Mouse (Mus musculus) embryonic fibroblast, embryonic 13.5 days (primary cell): ENCODE measurements around the gene Aff3. TPM values are rescaled to one million over a fixed set of nuclear protein-coding genes. Genes with fewer than 3 reads are reported as not detected.

Experiments used
- H3K27ac ChIP-seq: 2 replicates; pipeline ENCODE4 v1.5.1; 2012; ENCODE audit warnings: low read length, control low read depth, inconsistent platforms; ENCODE audit not compliant: insufficient read depth
- H3K4me1 ChIP-seq: 2 replicates; pipeline ENCODE4 v1.6.1; 2011; ENCODE audit warnings: low read length; ENCODE audit not compliant: control insufficient read depth, insufficient read depth
- H3K4me3 ChIP-seq: 2 replicates; pipeline ENCODE4 v1.5.1; 2011; ENCODE audit warnings: mild to moderate bottlenecking, control low read depth, low read length; ENCODE audit not compliant: insufficient read depth
- CTCF ChIP-seq: IDR thresholded peaks from 2 replicates; pipeline ENCODE4 v1.5.1; 2011; ENCODE audit warnings: mild to moderate bottlenecking, control low read depth, low read length, moderate library complexity, borderline replicate concordance; ENCODE audit not compliant: insufficient read depth
- POLR2A ChIP-seq: IDR thresholded peaks from 2 replicates; pipeline ENCODE4 v1.6.1; 2011; ENCODE audit warnings: low read depth, mild to moderate bottlenecking, control low read depth, low read length, moderate library complexity
- polyA plus RNA-seq: library from polyadenylated mRNA; stranded (reverse); fragments of >200 nt; gene quantifications from 2 replicates; pipeline ENCODE4 v1.2.4, GENCODE M21; 2011; ENCODE audit warnings: low read depth; ENCODE audit not compliant: missing spikeins, insufficient read length

Aff3 gene
- polyA plus RNA-seq, 1 experiment: 20.0 TPM

GRCm38 (mm10) chr1:38197145-38197682 lies 467.5 kb downstream of the Aff3 start:
- TF ChIP-seq POLR2A (no peak), CTCF (no peak)
- Histone ChIP-seq H3K27ac (no peak overlapping the region), H3K4me1 (no peaks in the 10 kb centered on the region), H3K4me3 (no peak overlapping the region)

DNA sequence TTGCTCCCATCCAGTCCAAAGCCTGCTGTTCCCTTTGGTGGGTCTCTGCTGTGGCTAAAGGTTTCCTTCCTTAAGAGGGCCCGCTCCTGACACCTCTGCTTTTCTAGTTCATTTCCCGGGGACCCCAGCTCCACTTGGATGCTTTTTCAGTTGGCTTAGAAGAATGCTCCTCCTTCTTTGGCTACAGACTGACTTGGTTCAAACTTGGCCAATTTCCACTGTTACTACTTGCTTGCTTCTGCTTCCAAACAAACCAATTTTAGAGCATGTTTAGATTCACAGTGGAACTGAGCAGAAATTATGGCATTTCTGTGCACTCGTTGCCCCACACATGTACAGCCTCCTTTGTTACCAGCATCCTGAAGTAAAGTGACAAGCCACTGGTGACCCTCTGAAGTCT lies 469.0 kb downstream of the Aff3 start:
- TF ChIP-seq CTCF: no peak
- TF ChIP-seq POLR2A: no peak
- no peak overlapping the region for H3K27ac ChIP-seq
- no peaks in the 10 kb centered on the region for H3K4me1 ChIP-seq
- H3K4me3 ChIP-seq: no peak overlapping the region

- Histone ChIP-seq H3K4me3 (no peak overlapping the region), H3K27ac (no peak overlapping the region), H3K4me1 (no peaks in the 10 kb centered on the region)
- TF ChIP-seq CTCF: no peak
- no peak for TF ChIP-seq POLR2A
Measured at GRCm38 (mm10) chr1:38186227-38186545, 478.6 kb downstream of the Aff3 start.

- no peak overlapping the region for H3K4me3 ChIP-seq
- H3K4me1 ChIP-seq: no peaks in the 10 kb centered on the region
- no peak overlapping the region for H3K27ac ChIP-seq
- peak; percentile 98 for TF ChIP-seq CTCF
- TF ChIP-seq POLR2A: no peak
Measured at GRCm38 (mm10) chr1:38185517-38186226, 479.1 kb downstream of the Aff3 start.

- no peak for TF ChIP-seq POLR2A
- no peak for TF ChIP-seq CTCF
- Histone ChIP-seq H3K4me3 (no peak overlapping the region), H3K4me1 (no peaks in the 10 kb centered on the region), H3K27ac (no peak overlapping the region)
Measured at GRCm38 (mm10) chr1:38181020-38181550, 483.7 kb downstream of the Aff3 start.

DNA sequence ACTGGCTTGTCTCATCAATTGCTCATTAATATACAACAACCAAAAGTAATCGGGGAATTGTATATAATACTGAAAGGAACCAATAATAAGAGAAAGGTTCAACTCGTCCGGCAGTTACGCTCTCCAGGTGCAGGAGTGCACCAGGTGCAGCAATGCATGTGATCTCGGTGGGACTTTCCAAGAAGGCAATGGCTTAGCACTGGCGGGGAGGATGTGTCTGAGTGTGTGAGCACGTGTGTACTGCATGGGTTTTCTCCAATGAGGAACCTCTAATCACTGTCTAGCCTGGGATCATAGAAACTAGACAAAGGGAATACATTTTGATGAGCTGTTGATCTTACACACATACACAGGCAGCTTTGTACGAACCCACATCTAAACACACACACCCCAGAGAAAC lies 485.8 kb downstream of the Aff3 start:
- Histone ChIP-seq H3K4me1 (no peaks in the 10 kb centered on the region), H3K27ac (no peak overlapping the region), H3K4me3 (no peak overlapping the region)
- no peak for TF ChIP-seq POLR2A
- TF ChIP-seq CTCF: no peak

- TF ChIP-seq POLR2A (no peak), CTCF (no peak)
Measured at GRCm38 (mm10) chr1:38176077-38176476, 488.7 kb downstream of the Aff3 start.

DNA sequence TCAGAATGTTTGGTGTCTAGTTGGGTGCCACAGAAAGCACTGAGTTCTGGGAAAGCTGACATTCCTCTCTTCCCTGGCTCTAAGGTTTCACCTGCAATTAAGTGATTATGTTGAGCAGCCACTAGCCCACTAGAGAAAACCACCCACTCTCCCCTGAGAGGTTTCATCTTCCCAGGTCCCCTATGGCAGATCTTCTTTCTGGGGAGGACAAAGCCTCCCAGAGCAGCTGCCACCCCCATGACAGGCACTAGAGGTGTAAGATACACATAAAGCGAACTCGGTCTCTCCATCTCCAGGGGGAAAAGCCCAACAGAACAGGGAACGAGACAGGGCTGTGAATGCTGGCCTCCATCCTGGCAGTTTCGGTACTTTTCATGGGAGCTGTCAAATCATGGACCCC lies 492.9 kb downstream of the Aff3 start:
- Histone ChIP-seq H3K4me3 (no peak overlapping the region), H3K4me1 (no peaks in the 10 kb centered on the region), H3K27ac (no peak overlapping the region)
- no peak for TF ChIP-seq CTCF
- no peak for TF ChIP-seq POLR2A

More at GRCm38 (mm10) chr1:38176077-38176476, 488.7 kb downstream of the Aff3 start:
- Histone ChIP-seq H3K4me3 (no peak overlapping the region), H3K4me1 (no peaks in the 10 kb centered on the region), H3K27ac (no peak overlapping the region)

- no peak for TF ChIP-seq CTCF
- no peak for TF ChIP-seq POLR2A
- Histone ChIP-seq H3K4me3 (no peak overlapping the region), H3K27ac (no peak overlapping the region), H3K4me1 (no peaks in the 10 kb centered on the region)
Measured at GRCm38 (mm10) chr1:38165696-38166095, 499.1 kb downstream of the Aff3 start.

GRCm38 (mm10) chr1:38150086-38150485 lies 514.7 kb downstream of the Aff3 start:
- Histone ChIP-seq H3K27ac (no peak overlapping the region), H3K4me1 (no peaks in the 10 kb centered on the region), H3K4me3 (no peak overlapping the region)
- no peak for TF ChIP-seq CTCF
- no peak for TF ChIP-seq POLR2A
